Mouse (Mus musculus) spleen, adult 2 months (tissue): ENCODE results near the gene Ubl4b.

Source experiments
- CTCF ChIP-seq: fragments of 200-500 bp; IDR thresholded peaks from 2 replicates; pipeline ENCODE4 v1.5.1; 2011; ENCODE audit warnings: mild to moderate bottlenecking, inconsistent platforms; ENCODE audit not compliant: insufficient read depth, insufficient read length, insufficient replicate concordance; ENCODE audit errors: extremely low read depth
- POLR2A ChIP-seq: fragments of 200-500 bp; IDR thresholded peaks from 2 replicates; pipeline ENCODE4 v1.6.1; 2011; ENCODE audit warnings: low read depth, low read length, inconsistent platforms

DNA sequence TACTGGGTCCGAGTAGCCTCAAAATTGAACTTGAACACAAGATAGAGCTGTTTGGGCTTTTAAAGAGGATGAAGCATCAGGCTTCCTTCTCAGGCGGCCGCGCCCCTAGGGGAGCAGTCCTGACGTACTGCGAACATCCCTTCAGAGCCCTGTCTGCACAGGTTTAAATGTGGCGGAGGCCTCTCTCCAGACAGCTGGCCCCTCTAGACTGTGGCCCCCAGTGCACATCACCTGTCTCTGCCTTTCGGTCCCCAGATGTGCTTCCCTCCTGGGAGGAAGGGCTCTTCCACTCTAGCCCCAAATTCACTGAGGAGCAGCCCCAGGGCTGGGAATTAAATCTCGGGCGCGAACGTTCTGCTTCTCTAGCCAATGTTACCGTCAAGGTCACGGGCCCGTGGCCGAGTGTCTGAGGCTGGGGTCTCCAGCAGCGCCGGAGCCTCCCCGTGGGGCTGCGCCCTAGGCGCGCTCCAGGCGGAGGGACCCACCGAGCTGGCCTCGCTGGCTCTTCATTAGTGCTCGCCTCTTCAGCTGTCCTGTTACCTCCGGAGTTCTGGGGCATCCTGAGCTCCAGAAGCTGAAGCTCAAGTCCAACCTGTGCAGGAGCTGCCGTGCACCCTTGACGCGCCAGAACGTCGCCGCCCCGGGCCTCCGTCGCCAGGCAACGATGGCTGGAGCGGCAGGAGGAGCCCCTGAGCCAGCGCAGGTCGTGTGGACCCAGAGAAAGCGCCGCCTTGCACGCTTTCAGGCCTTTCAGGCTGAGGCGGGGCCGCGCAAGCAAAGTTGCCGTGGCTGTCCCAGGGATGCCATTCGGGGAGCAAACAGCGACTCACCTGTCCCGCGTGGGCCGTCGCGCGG is 37.9 kb downstream of the Ubl4b start:
- no peak for TF ChIP-seq CTCF
- no peak for TF ChIP-seq POLR2A
